Mouse (Mus musculus): ENCODE measurements around the gene Rpl5. TPM values are rescaled to one million over a fixed set of nuclear protein-coding genes. Genes with fewer than 3 reads are reported as not detected.
"Not testable (repeated sequence)": the region's sequence is repeated elsewhere in the genome, so short reads cannot be mapped to it uniquely, and the experiment has no call there.

The Rpl5 gene
- polyA plus RNA-seq, 1 experiment from 2014 or later: 91.0 TPM

DNA sequence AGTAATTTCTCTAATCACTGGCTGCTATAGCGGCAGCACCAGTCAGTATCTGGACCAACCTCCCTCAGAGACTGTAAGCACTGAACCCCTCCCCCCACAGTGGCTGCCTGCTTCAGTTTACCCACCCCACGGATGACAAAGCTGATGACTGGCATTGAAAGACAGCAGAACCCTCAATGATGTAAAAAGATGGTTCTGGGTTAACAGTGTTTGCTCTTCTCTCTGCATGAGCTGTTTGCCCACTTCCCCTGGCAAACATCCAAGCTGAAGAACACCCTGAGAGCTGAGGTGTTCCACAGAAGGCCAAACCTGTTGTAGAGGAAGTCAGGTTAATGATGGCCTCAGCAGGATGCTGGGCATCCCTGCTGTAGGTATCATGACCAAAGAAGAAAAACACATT lies 32.3 kb downstream of the Rpl5 start:
- H3K36me3 ChIP-seq (ENCODE audit: control insufficient read depth, insufficient read depth, low read length): no peaks in the 10 kb centered on the region
- H3K9me3 ChIP-seq (ENCODE audit: control insufficient read depth, low read length): no peaks in the 10 kb centered on the region
- H3K4me1 ChIP-seq (ENCODE audit: control insufficient read depth, insufficient read depth, low read length): 0 out of 2 replicates have a peak, but pooled peaks cover 2% of the 10 kb centered on the region
- no peak overlapping the region for H3K4me2 ChIP-seq (ENCODE audit: low read depth, severe bottlenecking)
- H3K27ac ChIP-seq (replicated peaks; ENCODE audit: low read depth, low read length): no peak overlapping the region
- no peak overlapping the region for H3K4me3 ChIP-seq (ENCODE audit: low read depth, low read length)
- H3K27me3 ChIP-seq (ENCODE audit: control insufficient read depth, insufficient read depth, low read length): no peaks in the 10 kb centered on the region
- 61% methylated on average over 2 of the region's 2 CpGs for WGBS
- ATAC-seq (ENCODE audit: insufficient number of reproducible peaks, low FRiP score, low TSS enrichment, low read depth) (no peak), DNase-seq (ENCODE audit: low spot score) (no peak)
- no peak overlapping the region for H3K9ac ChIP-seq (ENCODE audit: low read length)

GRCm38 (mm10) chr5:107933202-107933974 lies 33.1 kb downstream of the Rpl5 start:
- no peak overlapping the region for H3K27ac ChIP-seq (replicated peaks; ENCODE audit: low read depth, low read length)
- 0 out of 2 replicates have a peak, but pooled peaks cover 2% of the 10 kb centered on the region for H3K4me1 ChIP-seq (ENCODE audit: control insufficient read depth, insufficient read depth, low read length)
- H3K9ac ChIP-seq (ENCODE audit: low read length): no peak overlapping the region
- H3K4me3 ChIP-seq (ENCODE audit: low read depth, low read length): no peak overlapping the region
- no peaks in the 10 kb centered on the region for H3K36me3 ChIP-seq (ENCODE audit: control insufficient read depth, insufficient read depth, low read length)
- no peaks in the 10 kb centered on the region for H3K9me3 ChIP-seq (ENCODE audit: control insufficient read depth, low read length)
- no peak overlapping the region for H3K4me2 ChIP-seq (ENCODE audit: low read depth, severe bottlenecking)
- no peak for DNase-seq (ENCODE audit: low spot score)
- ATAC-seq (ENCODE audit: insufficient number of reproducible peaks, low FRiP score, low TSS enrichment, low read depth): no peak
- 62% methylated on average over 4 of the region's 4 CpGs for WGBS
- no peaks in the 10 kb centered on the region for H3K27me3 ChIP-seq (ENCODE audit: control insufficient read depth, insufficient read depth, low read length)

GRCm38 (mm10) chr5:107934770-107935543 lies 34.7 kb downstream of the Rpl5 start:
- ATAC-seq (ENCODE audit: insufficient number of reproducible peaks, low FRiP score, low TSS enrichment, low read depth) (no peak), DNase-seq (ENCODE audit: low spot score) (no peak)
- WGBS: 91% methylated on average over 10 of the region's 10 CpGs
- H3K27me3 ChIP-seq (ENCODE audit: control insufficient read depth, insufficient read depth, low read length): no peaks in the 10 kb centered on the region
- no peak overlapping the region for H3K4me3 ChIP-seq (ENCODE audit: low read depth, low read length)
- no peaks in the 10 kb centered on the region for H3K36me3 ChIP-seq (ENCODE audit: control insufficient read depth, insufficient read depth, low read length)
- no peak overlapping the region for H3K27ac ChIP-seq (replicated peaks; ENCODE audit: low read depth, low read length)
- 0 out of 2 replicates have a peak, but pooled peaks cover 2% of the 10 kb centered on the region for H3K4me1 ChIP-seq (ENCODE audit: control insufficient read depth, insufficient read depth, low read length)
- no peaks in the 10 kb centered on the region for H3K9me3 ChIP-seq (ENCODE audit: control insufficient read depth, low read length)
- H3K4me2 ChIP-seq (ENCODE audit: low read depth, severe bottlenecking): no peak overlapping the region
- H3K9ac ChIP-seq (ENCODE audit: low read length): no peak overlapping the region

DNA sequence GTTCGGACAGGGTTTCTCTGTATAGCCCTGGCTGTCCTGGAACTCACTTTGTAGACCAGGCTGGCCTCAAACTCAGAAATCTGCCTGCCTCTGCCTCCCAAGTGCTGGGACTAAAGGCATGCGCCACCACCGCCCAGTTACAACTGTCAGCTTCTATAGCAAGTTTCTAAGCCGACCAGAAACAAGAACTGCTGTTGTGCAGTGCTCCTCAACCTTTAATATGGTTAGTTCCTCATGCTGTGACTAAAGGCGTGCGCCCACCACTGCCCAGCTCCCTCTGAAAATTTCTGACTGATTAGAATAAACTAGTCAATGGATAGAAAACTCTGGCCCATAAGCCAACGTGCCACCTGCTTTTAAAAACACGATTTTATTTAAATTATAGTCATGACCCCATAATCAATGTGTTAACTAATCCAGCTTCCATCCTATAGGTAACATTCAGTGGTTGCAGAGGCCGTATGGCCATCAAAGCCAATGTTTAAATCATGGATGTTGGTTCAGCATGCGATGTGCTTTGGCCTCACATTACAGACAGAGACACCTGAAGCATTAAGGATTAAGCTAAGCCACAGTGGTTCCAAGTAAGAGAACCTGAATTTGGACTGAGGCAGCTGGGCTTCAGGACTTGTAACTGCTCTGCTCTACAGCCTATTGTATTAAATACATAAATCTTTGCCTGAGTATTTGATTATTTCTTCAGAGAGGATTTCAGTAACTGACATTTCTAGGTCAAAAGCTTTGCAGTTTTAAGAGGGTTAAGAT lies 36.5 kb downstream of the Rpl5 start:
- Histone ChIP-seq H3K9me3 (ENCODE audit: control insufficient read depth, low read length) (no peaks in the 10 kb centered on the region), H3K4me2 (ENCODE audit: low read depth, severe bottlenecking) (no peak overlapping the region), H3K9ac (ENCODE audit: low read length) (no peak overlapping the region), H3K27ac (replicated peaks; ENCODE audit: low read depth, low read length) (no peak overlapping the region), H3K36me3 (ENCODE audit: control insufficient read depth, insufficient read depth, low read length) (no peaks in the 10 kb centered on the region), H3K27me3 (ENCODE audit: control insufficient read depth, insufficient read depth, low read length) (no peaks in the 10 kb centered on the region), H3K4me1 (ENCODE audit: control insufficient read depth, insufficient read depth, low read length) (0 out of 2 replicates have a peak, but pooled peaks cover 2% of the 10 kb centered on the region), H3K4me3 (ENCODE audit: low read depth, low read length) (no peak overlapping the region)
- ATAC-seq (ENCODE audit: insufficient number of reproducible peaks, low FRiP score, low TSS enrichment, low read depth) (no peak), DNase-seq (ENCODE audit: low spot score) (no peak)
- WGBS: 86% methylated on average over 10 of the region's 10 CpGs

GRCm38 (mm10) chr5:107938483-107938882 lies 38.2 kb downstream of the Rpl5 start:
- H3K4me2 ChIP-seq (ENCODE audit: low read depth, severe bottlenecking); H3K4me1 ChIP-seq (ENCODE audit: control insufficient read depth, insufficient read depth, low read length); H3K9me3 ChIP-seq (ENCODE audit: control insufficient read depth, low read length); ATAC-seq (ENCODE audit: insufficient number of reproducible peaks, low FRiP score, low TSS enrichment, low read depth); H3K36me3 ChIP-seq (ENCODE audit: control insufficient read depth, insufficient read depth, low read length); H3K27ac ChIP-seq (replicated peaks; ENCODE audit: low read depth, low read length); H3K4me3 ChIP-seq (ENCODE audit: low read depth, low read length); H3K27me3 ChIP-seq (ENCODE audit: control insufficient read depth, insufficient read depth, low read length); DNase-seq (ENCODE audit: low spot score); H3K9ac ChIP-seq (ENCODE audit: low read length): not testable (repeated sequence)
- 90% methylated on average over 1 of the region's 1 CpGs for WGBS

DNA sequence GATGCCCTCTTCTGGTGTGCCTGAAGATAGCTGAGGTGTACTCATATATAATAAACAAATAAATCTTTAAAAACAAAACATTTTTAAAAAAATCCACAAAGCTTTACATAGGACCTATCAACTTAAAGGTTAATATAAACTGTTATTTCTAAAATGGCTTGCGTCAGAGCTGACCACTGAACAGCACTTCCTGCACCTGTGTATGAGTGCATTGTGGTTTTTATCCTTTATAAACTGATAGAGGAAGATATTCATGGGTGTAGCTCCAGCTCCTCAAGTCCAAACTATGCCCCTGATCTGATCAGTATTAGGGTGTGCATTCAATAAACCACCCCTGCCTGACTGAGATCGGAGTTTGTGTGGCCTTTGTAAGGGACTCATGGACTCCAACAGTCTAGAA lies 38.6 kb downstream of the Rpl5 start:
- H3K36me3 ChIP-seq (ENCODE audit: control insufficient read depth, insufficient read depth, low read length): no peaks in the 10 kb centered on the region
- ATAC-seq (ENCODE audit: insufficient number of reproducible peaks, low FRiP score, low TSS enrichment, low read depth): no peak
- H3K9ac ChIP-seq (ENCODE audit: low read length): no peak overlapping the region
- H3K9me3 ChIP-seq (ENCODE audit: control insufficient read depth, low read length): no peaks in the 10 kb centered on the region
- H3K4me2 ChIP-seq (ENCODE audit: low read depth, severe bottlenecking): no peak overlapping the region
- H3K27me3 ChIP-seq (ENCODE audit: control insufficient read depth, insufficient read depth, low read length): no peaks in the 10 kb centered on the region
- H3K4me1 ChIP-seq (ENCODE audit: control insufficient read depth, insufficient read depth, low read length): no peaks in the 10 kb centered on the region
- no peak for DNase-seq (ENCODE audit: low spot score)
- WGBS: 88% methylated on average over 2 of the region's 2 CpGs
- H3K4me3 ChIP-seq (ENCODE audit: low read depth, low read length): no peak overlapping the region
- H3K27ac ChIP-seq (replicated peaks; ENCODE audit: low read depth, low read length): no peak overlapping the region

GRCm38 (mm10) chr5:107939701-107940100 lies 39.4 kb downstream of the Rpl5 start:
- no peaks in the 10 kb centered on the region for H3K36me3 ChIP-seq (ENCODE audit: control insufficient read depth, insufficient read depth, low read length)
- ATAC-seq (ENCODE audit: insufficient number of reproducible peaks, low FRiP score, low TSS enrichment, low read depth) (no peak), DNase-seq (ENCODE audit: low spot score) (no peak)
- no peaks in the 10 kb centered on the region for H3K9me3 ChIP-seq (ENCODE audit: control insufficient read depth, low read length)
- no peaks in the 10 kb centered on the region for H3K4me1 ChIP-seq (ENCODE audit: control insufficient read depth, insufficient read depth, low read length)
- H3K9ac ChIP-seq (ENCODE audit: low read length): no peak overlapping the region
- 77% methylated on average over 3 of the region's 3 CpGs for WGBS
- no peaks in the 10 kb centered on the region for H3K27me3 ChIP-seq (ENCODE audit: control insufficient read depth, insufficient read depth, low read length)
- no peak overlapping the region for H3K4me2 ChIP-seq (ENCODE audit: low read depth, severe bottlenecking)
- H3K27ac ChIP-seq (replicated peaks; ENCODE audit: low read depth, low read length): no peak overlapping the region
- no peak overlapping the region for H3K4me3 ChIP-seq (ENCODE audit: low read depth, low read length)

DNA sequence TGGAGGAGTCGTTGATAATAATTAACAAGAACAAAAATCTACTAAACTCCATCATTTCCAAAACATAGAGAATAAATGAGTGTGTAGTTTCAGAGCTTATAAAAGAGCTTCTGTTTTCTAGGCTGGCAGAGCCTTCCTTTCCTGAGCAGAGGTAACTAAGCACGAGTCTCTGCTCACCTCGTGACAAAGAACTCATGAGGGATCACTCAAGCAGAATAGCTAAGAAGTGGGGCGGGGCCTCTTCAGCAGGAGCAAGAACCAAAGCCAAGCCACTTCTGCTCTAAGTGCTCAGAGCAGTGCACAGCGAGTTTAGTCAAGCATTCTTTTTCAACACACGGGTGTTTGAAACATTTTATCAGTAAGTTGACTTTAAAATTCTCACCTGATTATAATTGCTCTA lies 40.9 kb downstream of the Rpl5 start:
- DNase-seq (ENCODE audit: low spot score) (no peak), ATAC-seq (ENCODE audit: insufficient number of reproducible peaks, low FRiP score, low TSS enrichment, low read depth) (no peak)
- no peaks in the 10 kb centered on the region for H3K36me3 ChIP-seq (ENCODE audit: control insufficient read depth, insufficient read depth, low read length)
- no peaks in the 10 kb centered on the region for H3K27me3 ChIP-seq (ENCODE audit: control insufficient read depth, insufficient read depth, low read length)
- H3K4me1 ChIP-seq (ENCODE audit: control insufficient read depth, insufficient read depth, low read length): no peaks in the 10 kb centered on the region
- H3K9me3 ChIP-seq (ENCODE audit: control insufficient read depth, low read length): no peaks in the 10 kb centered on the region
- no peak overlapping the region for H3K4me2 ChIP-seq (ENCODE audit: low read depth, severe bottlenecking)
- no peak overlapping the region for H3K4me3 ChIP-seq (ENCODE audit: low read depth, low read length)
- H3K27ac ChIP-seq (replicated peaks; ENCODE audit: low read depth, low read length): no peak overlapping the region
- no peak overlapping the region for H3K9ac ChIP-seq (ENCODE audit: low read length)
- 70% methylated on average over 6 of the region's 6 CpGs for WGBS

Data from limb, embryonic 11.5 days (tissue).